Comparison of ENCODE assay signal across 8 mouse cellular contexts in the genomic region with DNA sequence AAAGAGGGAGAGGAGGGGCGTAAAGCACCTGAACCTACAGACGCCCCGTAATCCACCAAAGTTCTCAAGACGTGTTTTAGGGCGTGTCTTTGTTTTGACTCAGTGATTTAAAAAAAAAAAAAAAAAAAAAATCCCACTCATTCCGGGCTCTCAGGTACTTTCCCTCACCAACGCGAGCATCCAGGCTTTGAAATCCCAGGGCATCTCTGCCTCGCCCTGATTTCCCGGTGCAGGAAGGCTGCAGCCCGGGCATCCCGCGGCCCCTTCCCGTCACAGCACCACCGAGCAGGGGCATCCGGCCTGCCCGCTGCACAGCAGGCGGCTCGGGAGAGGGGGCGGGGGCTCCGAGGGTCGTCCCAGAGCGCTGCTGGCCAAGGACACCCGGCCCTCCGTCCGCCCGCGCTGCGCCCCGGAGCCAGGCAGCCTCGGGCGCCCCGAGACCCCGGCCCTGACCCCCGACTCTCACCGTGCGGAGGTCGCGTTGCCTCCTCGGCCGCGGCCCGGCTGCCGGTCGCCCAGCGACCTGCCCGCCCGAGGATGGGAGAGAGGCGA. TPM values are rescaled to one million over a fixed set of nuclear protein-coding genes. Genes with fewer than 3 reads are reported as not detected.
A peak's percentile ranks its signal among the peaks of the same experiment; 100 is the strongest.
DNase-seq lines count a peak whose midpoint lies in the region; ATAC-seq and TF ChIP-seq lines count a peak whose summit lies in the region.

No protein-coding gene starts in this region.

- H3K36me3 ChIP-seq in heart, postnatal 0 days (replicated peaks; ENCODE audit: control insufficient read depth, insufficient read depth, low read length): no peaks in the 10 kb centered on the region
- no peaks in the 10 kb centered on the region for H3K36me3 ChIP-seq in limb, embryonic 14.5 days (ENCODE audit: control insufficient read depth, insufficient read depth, low read length)
- H3K36me3 ChIP-seq in midbrain, embryonic 12.5 days: no peaks in the 10 kb centered on the region

- H3K27me3 ChIP-seq in heart, postnatal 0 days (ENCODE audit: control insufficient read depth, insufficient read depth, low read length): no peaks in the 10 kb centered on the region
- H3K27me3 ChIP-seq in limb, embryonic 14.5 days (ENCODE audit: control insufficient read depth, insufficient read depth, low read length): no peaks in the 10 kb centered on the region
- no peaks in the 10 kb centered on the region for H3K27me3 ChIP-seq in midbrain, embryonic 12.5 days

- no peaks in the 10 kb centered on the region; the same call in 1 of the 2 replicates for H3K4me1 ChIP-seq in bone marrow, adult 2 months (ENCODE audit: control insufficient read depth, insufficient read depth, low read length)
- peaks cover 5% of the 10 kb centered on the region for H3K4me1 ChIP-seq in heart, postnatal 0 days (ENCODE audit: control insufficient read depth, insufficient read depth)
- peaks cover 4% of the 10 kb centered on the region; the same call in 1 of the 2 replicates for H3K4me1 ChIP-seq in limb, embryonic 14.5 days (ENCODE audit: control insufficient read depth, insufficient read depth, low read length)
- peaks cover 17% of the 10 kb centered on the region for H3K4me1 ChIP-seq in midbrain, embryonic 12.5 days

- TF ChIP-seq EP300 in heart, postnatal 0 days (IDR thresholded peaks at IDR 0.05; ENCODE audit: low read depth): no peak

- WGBS in bone marrow, adult 2 months: under 1% methylated on average over 49 of the region's 49 CpGs
- under 1% methylated on average over 47 of the region's 49 CpGs for WGBS in heart, postnatal 0 days
- 3% methylated on average over 34 of the region's 49 CpGs for WGBS in limb, embryonic 14.5 days
- under 1% methylated on average over 47 of the region's 49 CpGs for WGBS in midbrain, embryonic 12.5 days

- H3K9me3 ChIP-seq in heart, postnatal 0 days (replicated peaks; ENCODE audit: control insufficient read depth, low read length): no peaks in the 10 kb centered on the region
- no peaks in the 10 kb centered on the region for H3K9me3 ChIP-seq in limb, embryonic 14.5 days (ENCODE audit: control insufficient read depth, low read length)
- no peaks in the 10 kb centered on the region for H3K9me3 ChIP-seq in midbrain, embryonic 12.5 days

- H3K27ac ChIP-seq in bone marrow, adult 2 months (ENCODE audit: control insufficient read depth, insufficient read depth, low read depth, low read length, poor library complexity): peak overlapping the region; percentile 66
- H3K27ac ChIP-seq in heart, postnatal 0 days (ENCODE audit: low read depth): peak overlapping the region; percentile 75
- peak overlapping the region; percentile 73 for H3K27ac ChIP-seq in limb, embryonic 14.5 days (replicated peaks; ENCODE audit: low read depth, low read length)
- peak overlapping the region; percentile 91 for H3K27ac ChIP-seq in midbrain, embryonic 12.5 days (replicated peaks)

- no peak for TF ChIP-seq CTCF in bone marrow, adult 2 months (IDR thresholded peaks at IDR 0.05; ENCODE audit: control insufficient read depth, insufficient read depth, low read length)
- no peak for TF ChIP-seq CTCF in heart, postnatal 0 days (IDR thresholded peaks at IDR 0.05; ENCODE audit: low read depth)

- DNase-seq in left cerebral cortex, postnatal 10 days (ENCODE audit: extremely low spot score in 1 of 2, low spot score in 2 of 2): peak; percentile 20 to 79
- no peak for DNase-seq in left cerebral cortex, postnatal 25 days (ENCODE audit: low spot score in 2 of 2)
- DNase-seq in heart, postnatal 0 days (ENCODE audit: low spot score): peak; percentile 13
- no peak for DNase-seq in limb, embryonic 14.5 days (ENCODE audit: low spot score)
- DNase-seq in thymus, postnatal 0 days (ENCODE audit: low spot score): peak; percentile 56

- peak; percentile 59 for ATAC-seq in heart, postnatal 0 days (ENCODE audit: insufficient read depth, low read depth)
- ATAC-seq in limb, embryonic 14.5 days (ENCODE audit: low FRiP score, low read depth): peak; percentile 67
- peak; percentile 86 for ATAC-seq in midbrain, embryonic 12.5 days (ENCODE audit: low FRiP score, low read depth)
- no peak for ATAC-seq in erythroid progenitor cell, adult 5-6 weeks (replicated peaks; ENCODE audit: low FRiP score, poor library complexity, severe bottlenecking)

- intact Hi-C loops in left cerebral cortex, postnatal 10 days (cut with DNase I): no loop called here
- intact Hi-C loops in left cerebral cortex, postnatal 25 days (cut with DNase I): loop anchor here (5.0 to 10.0 kb wide), 2 partner anchors 64 to 167 kb away; a partner anchor contains a TSS

- no peak for TF ChIP-seq POLR2A in bone marrow, adult 2 months (IDR thresholded peaks at IDR 0.05; ENCODE audit: borderline replicate concordance, control insufficient read depth, low read depth, low read length)
- no peak for TF ChIP-seq POLR2A in limb, embryonic 14.5 days (IDR thresholded peaks at IDR 0.05; ENCODE audit: borderline replicate concordance, extremely low read depth, insufficient read depth, insufficient read length)

- peak overlapping the region; percentile 83 for H3K4me2 ChIP-seq in heart, postnatal 0 days (ENCODE audit: low read depth, low read length)
- H3K4me2 ChIP-seq in limb, embryonic 14.5 days (replicated peaks; ENCODE audit: low read depth, low read length, severe bottlenecking): peak overlapping the region; percentile 42
- H3K4me2 ChIP-seq in midbrain, embryonic 12.5 days (replicated peaks): peak overlapping the region; percentile 56

- H3K4me3 ChIP-seq in bone marrow, adult 2 months (replicated peaks; ENCODE audit: control insufficient read depth, low read depth, low read length): peak overlapping the region; percentile 62
- peak overlapping the region; percentile 89 for H3K4me3 ChIP-seq in heart, postnatal 0 days (ENCODE audit: low read depth, low read length)
- H3K4me3 ChIP-seq in limb, embryonic 14.5 days (replicated peaks; ENCODE audit: low read length): peak overlapping the region; percentile 92
- peak overlapping the region; percentile 88 for H3K4me3 ChIP-seq in midbrain, embryonic 12.5 days

- peak overlapping the region; percentile 86 for H3K9ac ChIP-seq in heart, postnatal 0 days (replicated peaks; ENCODE audit: low read depth, low read length)
- peak overlapping the region; percentile 84 for H3K9ac ChIP-seq in limb, embryonic 14.5 days (ENCODE audit: low read depth, low read length, severe bottlenecking)
- peak overlapping the region; percentile 97 for H3K9ac ChIP-seq in midbrain, embryonic 12.5 days (replicated peaks)

RNA-seq across cellular contexts. Expression of a gene that starts 0.4 kb away (rescaled TPM):
- total RNA-seq in left cerebral cortex, postnatal 10 days (2021): 100 to 1,000 TPM in 1 of 2 experiments, 10 to 100 TPM in 1; 97.2 to 106 TPM
- 10 to 100 TPM; 80.7 to 84.2 TPM for total RNA-seq in left cerebral cortex, postnatal 25 days (2021)
- polyA plus RNA-seq in bone marrow, adult 2 months (2011; ENCODE audit: insufficient read depth, insufficient read length, low replicate concordance, missing spikeins): 3.5 and 6.8 TPM in 2 replicates
- 49.8 and 69.6 TPM in 2 replicates for total RNA-seq in heart, postnatal 0 days (2014; rRNA removed; ENCODE audit: low replicate concordance)
- polyA plus RNA-seq in heart, postnatal 0 days (2015; fragmentation: Nextera tagmentation; extraction: Ambion mirVana): 74.1 and 75.7 TPM in 2 replicates
- 19.2 and 20.2 TPM in 2 replicates for polyA plus RNA-seq in limb, embryonic 14.5 days (2012; rRNA removed)
- 44.3 and 47.3 TPM in 2 replicates for polyA plus RNA-seq in limb, embryonic 14.5 days (2014; fragmentation: Nextera tagmentation; extraction: Ambion mirVana)
- polyA plus RNA-seq in midbrain, embryonic 12.5 days (2016; fragmentation: Nextera tagmentation; extraction: Ambion mirVana): 41.7 and 42.4 TPM in 2 replicates
- polyA plus RNA-seq in thymus, postnatal 0 days (2015; fragmentation: Nextera tagmentation; extraction: Ambion mirVana): 29.1 and 31.0 TPM in 2 replicates
- total RNA-seq in erythroid progenitor cell, adult 5-6 weeks (2015; ENCODE audit: low replicate concordance): 5.8 and 6.7 TPM in 2 replicates
- 1.7 and 5.8 TPM in 2 replicates for total RNA-seq in erythroid progenitor cell, adult 5-6 weeks (2017; ENCODE audit: low replicate concordance)

Comparison
In these comparisons a context has a peak if more than half of its experiments do, and no peak if none do; other contexts are left out.
1. DNase-seq: peak in left cerebral cortex, postnatal 10 days (2 of 2), heart, postnatal 0 days (single experiment) and thymus, postnatal 0 days (single experiment); none in left cerebral cortex, postnatal 25 days (0 of 2) and limb, embryonic 14.5 days (single experiment).
2. Peak in every context shown above with its lines, with median percentiles within 50 percentile points of each other: H3K27ac ChIP-seq, H3K4me3 ChIP-seq, H3K4me2 ChIP-seq and H3K9ac ChIP-seq.